Mouse (Mus musculus) brain, embryonic 14.5 days (tissue): ENCODE measurements at regions not wholly inside any gene's neighbourhood (a gene's known extent, or its start where the extent isn't known, plus 50 kb on each side); places are given as distances from the start of the nearest gene placed in this dataset.

ENCODE experiments used
- CTCF ChIP-seq: fragments of 200-500 bp; IDR thresholded peaks from 2 replicates; pipeline ENCODE4 v1.5.1; 2012; ENCODE audit warnings: inconsistent platforms, mild to moderate bottlenecking, moderate library complexity, borderline replicate concordance; ENCODE audit not compliant: insufficient read depth, insufficient read length; ENCODE audit errors: extremely low read depth
- POLR2A ChIP-seq: fragments of 200-500 bp; IDR thresholded peaks from 2 replicates; pipeline ENCODE4 v1.6.1; 2012; ENCODE audit warnings: mild to moderate bottlenecking, inconsistent platforms, borderline replicate concordance; ENCODE audit not compliant: poor library complexity, insufficient read depth, insufficient read length, severe bottlenecking; ENCODE audit errors: extremely low read depth

- TF ChIP-seq POLR2A (no peak), CTCF (no peak)
Observed at GRCm38 (mm10) chr16:9439891-9440290, 555.5 kb downstream of the Grin2a start.
